Mouse (Mus musculus): Measurements from ENCODE around the gene Syt6. TPM values are rescaled to one million over a fixed set of nuclear protein-coding genes. Genes with fewer than 3 reads are reported as not detected.
"Not testable (repeated sequence)": the region's sequence is repeated elsewhere in the genome, so short reads cannot be mapped to it uniquely, and the experiment has no call there.

Syt6 gene
- total RNA-seq, 2 experiments from 2014 or later: 0.94 TPM; not detected in 1

- ATAC-seq (replicated peaks; ENCODE audit: low FRiP score, poor library complexity, severe bottlenecking): no peak
Measured at GRCm38 (mm10) chr3:103640226-103640803, 65.3 kb downstream of the Syt6 start.

GRCm38 (mm10) chr3:103641301-103641700 lies 66.3 kb downstream of the Syt6 start:
- no peak for ATAC-seq (replicated peaks; ENCODE audit: low FRiP score, poor library complexity, severe bottlenecking)

GRCm38 (mm10) chr3:103645968-103646367 lies 70.9 kb downstream of the Syt6 start, which contains the start of gene Atg4a-ps:
Atg4a-ps (minus strand) TSS chr3:103646068.
- not testable (repeated sequence) for ATAC-seq (replicated peaks; ENCODE audit: low FRiP score, poor library complexity, severe bottlenecking)

GRCm38 (mm10) chr3:103647164-103647867 lies 72.3 kb downstream of the Syt6 start:
- no peak for ATAC-seq (replicated peaks; ENCODE audit: low FRiP score, poor library complexity, severe bottlenecking)

GRCm38 (mm10) chr3:103648486-103648885 lies 73.5 kb downstream of the Syt6 start:
- ATAC-seq (replicated peaks; ENCODE audit: low FRiP score, poor library complexity, severe bottlenecking): no peak

- ATAC-seq (replicated peaks; ENCODE audit: low FRiP score, poor library complexity, severe bottlenecking): no peak
Measured at GRCm38 (mm10) chr3:103649716-103650115, 74.7 kb downstream of the Syt6 start.

- no peak for ATAC-seq (replicated peaks; ENCODE audit: low FRiP score, poor library complexity, severe bottlenecking)
Measured at GRCm38 (mm10) chr3:103650406-103650805, 75.4 kb downstream of the Syt6 start.

- no peak for ATAC-seq (replicated peaks; ENCODE audit: low FRiP score, poor library complexity, severe bottlenecking)
Measured at GRCm38 (mm10) chr3:103660012-103660411, 85.0 kb downstream of the Syt6 start.

- ATAC-seq (replicated peaks; ENCODE audit: low FRiP score, poor library complexity, severe bottlenecking): no peak
Measured at GRCm38 (mm10) chr3:103661714-103662113, 86.7 kb downstream of the Syt6 start.

- no peak for ATAC-seq (replicated peaks; ENCODE audit: low FRiP score, poor library complexity, severe bottlenecking)
Measured at GRCm38 (mm10) chr3:103663385-103663784, 88.4 kb downstream of the Syt6 start.

- ATAC-seq (replicated peaks; ENCODE audit: low FRiP score, poor library complexity, severe bottlenecking): no peak
Measured at GRCm38 (mm10) chr3:103672113-103672512, 97.1 kb downstream of the Syt6 start.

- no peak for ATAC-seq (replicated peaks; ENCODE audit: low FRiP score, poor library complexity, severe bottlenecking)
Measured at GRCm38 (mm10) chr3:103672716-103673115, 97.7 kb downstream of the Syt6 start.

- no peak for ATAC-seq (replicated peaks; ENCODE audit: low FRiP score, poor library complexity, severe bottlenecking)
Measured at GRCm38 (mm10) chr3:103678811-103679210, 103.8 kb downstream of the Syt6 start.

- ATAC-seq (replicated peaks; ENCODE audit: low FRiP score, poor library complexity, severe bottlenecking): no peak
Measured at GRCm38 (mm10) chr3:103682473-103682872, 107.4 kb downstream of the Syt6 start.

GRCm38 (mm10) chr3:103683234-103683965 lies 108.4 kb downstream of the Syt6 start:
- ATAC-seq (replicated peaks; ENCODE audit: low FRiP score, poor library complexity, severe bottlenecking): no peak

GRCm38 (mm10) chr3:103683966-103684319 lies 108.9 kb downstream of the Syt6 start:
- ATAC-seq (replicated peaks; ENCODE audit: low FRiP score, poor library complexity, severe bottlenecking): no peak

- ATAC-seq (replicated peaks; ENCODE audit: low FRiP score, poor library complexity, severe bottlenecking): no peak
Measured at GRCm38 (mm10) chr3:103689043-103689442, 114.0 kb downstream of the Syt6 start.

- ATAC-seq (replicated peaks; ENCODE audit: low FRiP score, poor library complexity, severe bottlenecking): no peak
Measured at GRCm38 (mm10) chr3:103690506-103690905, 115.5 kb downstream of the Syt6 start.

Measured in erythroblast, adult 5-6 weeks (primary cell).